Mouse (Mus musculus): ENCODE measurements around the gene Dmpk.

Dmpk gene

GRCm38 (mm10) chr7:19096421-19096976 lies 12.8 kb downstream of the Dmpk start:
- no peak for DNase-seq (ENCODE audit: low spot score in 2 of 2)

GRCm38 (mm10) chr7:19097217-19097616 lies 13.6 kb downstream of the Dmpk start:
- no peak for DNase-seq (ENCODE audit: low spot score in 2 of 2)

- no peak for DNase-seq (ENCODE audit: low spot score in 2 of 2)
Measured at GRCm38 (mm10) chr7:19097863-19098262, 14.2 kb downstream of the Dmpk start.

GRCm38 (mm10) chr7:19098811-19099210 lies 15.2 kb downstream of the Dmpk start:
- no peak for DNase-seq (ENCODE audit: low spot score in 2 of 2)

GRCm38 (mm10) chr7:19100290-19100689 lies 16.6 kb downstream of the Dmpk start:
- DNase-seq (ENCODE audit: low spot score in 2 of 2): no peak

- DNase-seq (ENCODE audit: low spot score in 2 of 2): no peak
Measured at GRCm38 (mm10) chr7:19103741-19104140, 20.1 kb downstream of the Dmpk start.

- DNase-seq (ENCODE audit: low spot score in 2 of 2): no peak
Measured at GRCm38 (mm10) chr7:19104486-19104885, 20.8 kb downstream of the Dmpk start.

GRCm38 (mm10) chr7:19107436-19107835 lies 23.8 kb downstream of the Dmpk start:
- no peak for DNase-seq (ENCODE audit: low spot score in 2 of 2)

- DNase-seq (ENCODE audit: low spot score in 2 of 2): no peak
Measured at GRCm38 (mm10) chr7:19109565-19109964, 25.9 kb downstream of the Dmpk start.

GRCm38 (mm10) chr7:19118028-19118771 lies 34.6 kb downstream of the Dmpk start, which contains the start of gene Gm4969:
Gene Gm4969 (minus strand): TSS chr7:19118368.
- peak; percentile 52 to 59 for DNase-seq (ENCODE audit: low spot score in 2 of 2)

GRCm38 (mm10) chr7:19119083-19119482 lies 35.4 kb downstream of the Dmpk start:
- peak in 1 of 2 experiments; percentile 20 for DNase-seq (ENCODE audit: low spot score in 2 of 2)

- peak; percentile 90 to 92 for DNase-seq (ENCODE audit: low spot score in 2 of 2)
Measured at GRCm38 (mm10) chr7:19119631-19120429, 36.2 kb downstream of the Dmpk start, which contains the start of gene Fbxo46. Gene Fbxo46 (plus strand): TSS chr7:19119859.

- DNase-seq (ENCODE audit: low spot score in 2 of 2): no peak
Measured at GRCm38 (mm10) chr7:19121686-19122085, 38.0 kb downstream of the Dmpk start.

GRCm38 (mm10) chr7:19124713-19125112 lies 41.1 kb downstream of the Dmpk start:
- DNase-seq (ENCODE audit: low spot score in 2 of 2): no peak

- DNase-seq (ENCODE audit: low spot score in 2 of 2): no peak
Measured at GRCm38 (mm10) chr7:19127744-19128143, 44.1 kb downstream of the Dmpk start.

- no peak for DNase-seq (ENCODE audit: low spot score in 2 of 2)
Measured at GRCm38 (mm10) chr7:19129396-19129795, 45.7 kb downstream of the Dmpk start.

GRCm38 (mm10) chr7:19130657-19131056 lies 47.0 kb downstream of the Dmpk start:
- DNase-seq (ENCODE audit: low spot score in 2 of 2): no peak

- DNase-seq (ENCODE audit: low spot score in 2 of 2): peak; percentile 90 to 94
Measured at GRCm38 (mm10) chr7:19131324-19131848, 47.7 kb downstream of the Dmpk start.

GRCm38 (mm10) chr7:19136168-19136567 lies 52.5 kb downstream of the Dmpk start:
- DNase-seq (ENCODE audit: low spot score in 2 of 2): no peak

GRCm38 (mm10) chr7:19136673-19137334 lies 53.2 kb downstream of the Dmpk start:
- no peak for DNase-seq (ENCODE audit: low spot score in 2 of 2)

GRCm38 (mm10) chr7:19137380-19137779 lies 53.7 kb downstream of the Dmpk start:
- DNase-seq (ENCODE audit: low spot score in 2 of 2): peak in 1 of 2 experiments; percentile 73

All from thymus, postnatal 10 days (tissue).